Mouse (Mus musculus) lung, embryonic 16.5 days (tissue): ENCODE measurements around the gene Tmem117. TPM values are rescaled to one million over a fixed set of nuclear protein-coding genes. Genes with fewer than 3 reads are reported as not detected.

Experiments used
- ATAC-seq: fragments of 200-750 bp; cut with Nextera tagmentation; 2 replicates; pipeline ENCODE4 v1.8.0; 2017; ENCODE audit warnings: low read depth, mild to moderate bottlenecking, moderate library complexity
- H3K27ac ChIP-seq: fragments of 300-500 bp; sonication (generic); 2 replicates; pipeline ENCODE4 v1.5.1; 2014; ENCODE audit warnings: mild to moderate bottlenecking, control low read depth, low read length
- H3K27me3 ChIP-seq: fragments of 300-500 bp; sonication (generic); 2 replicates; pipeline ENCODE4 v1.6.1; 2014; ENCODE audit warnings: low read depth, low read length, mixed read lengths; ENCODE audit not compliant: control insufficient read depth, insufficient read depth
- H3K36me3 ChIP-seq: fragments of 300-500 bp; sonication (generic); 2 replicates; pipeline ENCODE4 v1.6.1; 2014; ENCODE audit warnings: low read length; ENCODE audit not compliant: control insufficient read depth, insufficient read depth
- H3K4me1 ChIP-seq: fragments of 300-500 bp; sonication (generic); replicated peaks from 2 replicates; pipeline ENCODE4 v1.6.1; 2014; ENCODE audit warnings: low read length, mixed read lengths; ENCODE audit not compliant: control insufficient read depth, insufficient read depth
- H3K4me2 ChIP-seq: fragments of 300-500 bp; sonication (generic); 2 replicates; pipeline ENCODE4 v1.6.1; 2014; ENCODE audit warnings: low read depth, low read length, control low read depth
- H3K4me3 ChIP-seq: fragments of 300-500 bp; sonication (generic); 2 replicates; pipeline ENCODE4 v1.5.1; 2014; ENCODE audit warnings: mild to moderate bottlenecking, low read length, control low read depth
- H3K9ac ChIP-seq: fragments of 300-500 bp; sonication (generic); 2 replicates; pipeline ENCODE4 v1.6.1; 2014; ENCODE audit warnings: low read length, control low read depth
- H3K9me3 ChIP-seq: fragments of 300-500 bp; sonication (generic); 2 replicates; pipeline ENCODE4 v1.6.1; 2016; ENCODE audit warnings: low read length; ENCODE audit not compliant: control insufficient read depth
- WGBS: fragments of 180-500 bp; shearing (Covaris S2); extraction: QIAGEN DNeasy Blood & Tissue Kit; methylation state at CpG from one replicate; pipeline ENCODE4 v1.1.7; 2014; 5-methylcytosine and 5-hydroxymethylcytosine counted together
- polyA plus RNA-seq: library from polyadenylated mRNA; unstranded; fragments of >200 nt; fragmentation: Nextera tagmentation; extraction: Ambion mirVana; gene quantifications from 2 replicates; pipeline ENCODE4 v1.2.1, GENCODE M21; 2015

Gene Tmem117
- polyA plus RNA-seq, 1 experiment from 2014 or later, result 2.7 TPM

GRCm38 (mm10) chr15:94684269-94684668, 55.2 kb downstream of the Tmem117 start:
- no peaks in the 10 kb centered on the region for H3K27me3 ChIP-seq

GRCm38 (mm10) chr15:94687176-94687575, 58.1 kb downstream of the Tmem117 start:
- H3K4me2 ChIP-seq, result no peak overlapping the region
- 94% methylated on average over 7 of the region's 7 CpGs for WGBS
- no peaks in the 10 kb centered on the region for H3K4me1 ChIP-seq
- ATAC-seq, result no peak
- H3K9ac ChIP-seq, result no peak overlapping the region
- no peaks in the 10 kb centered on the region for H3K9me3 ChIP-seq
- H3K27ac ChIP-seq, result no peak overlapping the region
- H3K27me3 ChIP-seq, result no peaks in the 10 kb centered on the region
- no peak overlapping the region for H3K4me3 ChIP-seq
- H3K36me3 ChIP-seq, result no peaks in the 10 kb centered on the region

More at GRCm38 (mm10) chr15:94684269-94684668, 55.2 kb downstream of the Tmem117 start:
- H3K27ac ChIP-seq, result no peak overlapping the region
- no peak overlapping the region for H3K9ac ChIP-seq
- H3K4me3 ChIP-seq, result no peak overlapping the region
- no peak overlapping the region for H3K4me2 ChIP-seq
- no peaks in the 10 kb centered on the region for H3K9me3 ChIP-seq
- WGBS, result 67% methylated on average over 7 of the region's 7 CpGs
- ATAC-seq, result no peak
- no peaks in the 10 kb centered on the region for H3K4me1 ChIP-seq
- no peaks in the 10 kb centered on the region for H3K36me3 ChIP-seq

GRCm38 (mm10) chr15:94687629-94688028, 58.6 kb downstream of the Tmem117 start:
- Histone ChIP-seq H3K4me2 (no peak overlapping the region), H3K4me3 (no peak overlapping the region), H3K36me3 (no peaks in the 10 kb centered on the region), H3K9ac (no peak overlapping the region), H3K9me3 (no peaks in the 10 kb centered on the region), H3K27ac (no peak overlapping the region), H3K27me3 (no peaks in the 10 kb centered on the region), H3K4me1 (no peaks in the 10 kb centered on the region)
- WGBS, result 64% methylated on average over 3 of the region's 3 CpGs
- ATAC-seq, result no peak

GRCm38 (mm10) chr15:94689195-94689883, 60.3 kb downstream of the Tmem117 start:
- H3K27ac ChIP-seq, result peak overlapping the region; percentile 41
- no peaks in the 10 kb centered on the region for H3K36me3 ChIP-seq
- no peak overlapping the region for H3K4me3 ChIP-seq
- 56% methylated on average over 5 of the region's 5 CpGs for WGBS
- H3K4me1 ChIP-seq, result no peaks in the 10 kb centered on the region
- peak; percentile 83 for ATAC-seq
- H3K27me3 ChIP-seq, result no peaks in the 10 kb centered on the region
- H3K4me2 ChIP-seq, result no peak overlapping the region
- H3K9me3 ChIP-seq, result no peaks in the 10 kb centered on the region
- H3K9ac ChIP-seq, result no peak overlapping the region

- Histone ChIP-seq H3K27me3 (no peaks in the 10 kb centered on the region), H3K4me1 (no peaks in the 10 kb centered on the region), H3K4me2 (no peak overlapping the region), H3K4me3 (no peak overlapping the region), H3K9ac (no peak overlapping the region), H3K9me3 (no peaks in the 10 kb centered on the region), H3K36me3 (no peaks in the 10 kb centered on the region), H3K27ac (peak overlapping the region; percentile 41)
- WGBS, result 53% methylated on average over 6 of the region's 6 CpGs
- ATAC-seq, result no peak; the same call in 1 of the 2 replicates
Observed at GRCm38 (mm10) chr15:94689884-94690231, 60.8 kb downstream of the Tmem117 start.

- Histone ChIP-seq H3K4me3 (no peak overlapping the region), H3K36me3 (no peaks in the 10 kb centered on the region), H3K27ac (no peak overlapping the region), H3K9ac (no peak overlapping the region), H3K4me2 (no peak overlapping the region), H3K27me3 (no peaks in the 10 kb centered on the region), H3K9me3 (no peaks in the 10 kb centered on the region), H3K4me1 (no peaks in the 10 kb centered on the region)
- no peak for ATAC-seq
- WGBS, result 23% methylated on average over 5 of the region's 5 CpGs
Observed at GRCm38 (mm10) chr15:94722759-94723158, 93.7 kb downstream of the Tmem117 start.

- no peak for ATAC-seq
- no peaks in the 10 kb centered on the region for H3K4me1 ChIP-seq
- H3K27me3 ChIP-seq, result no peaks in the 10 kb centered on the region
- no peak overlapping the region for H3K9ac ChIP-seq
- 75% methylated on average over 4 of the region's 4 CpGs for WGBS
- H3K4me3 ChIP-seq, result no peak overlapping the region
- H3K4me2 ChIP-seq, result no peak overlapping the region
- no peak overlapping the region for H3K27ac ChIP-seq
- no peaks in the 10 kb centered on the region for H3K36me3 ChIP-seq
- H3K9me3 ChIP-seq, result no peaks in the 10 kb centered on the region
Observed at GRCm38 (mm10) chr15:94732104-94732503, 103.1 kb downstream of the Tmem117 start.

- H3K4me1 ChIP-seq, result no peaks in the 10 kb centered on the region
- H3K36me3 ChIP-seq, result no peaks in the 10 kb centered on the region
- no peak overlapping the region for H3K27ac ChIP-seq
- 14% methylated on average over 4 of the region's 4 CpGs for WGBS
- no peak overlapping the region for H3K4me3 ChIP-seq
- no peaks in the 10 kb centered on the region for H3K9me3 ChIP-seq
- ATAC-seq, result no peak
- H3K9ac ChIP-seq, result no peak overlapping the region
- H3K27me3 ChIP-seq, result no peaks in the 10 kb centered on the region
- no peak overlapping the region for H3K4me2 ChIP-seq
Observed at GRCm38 (mm10) chr15:94769227-94769626, 140.2 kb downstream of the Tmem117 start.

- no peak for ATAC-seq
- WGBS, result 74% methylated on average over 7 of the region's 7 CpGs
- no peak overlapping the region for H3K27ac ChIP-seq
- H3K36me3 ChIP-seq, result no peaks in the 10 kb centered on the region
- H3K27me3 ChIP-seq, result no peaks in the 10 kb centered on the region
- H3K9ac ChIP-seq, result no peak overlapping the region
- H3K4me3 ChIP-seq, result no peak overlapping the region
- no peaks in the 10 kb centered on the region for H3K4me1 ChIP-seq
- H3K9me3 ChIP-seq, result no peaks in the 10 kb centered on the region
- no peak overlapping the region for H3K4me2 ChIP-seq
Observed at GRCm38 (mm10) chr15:94770832-94771578, 142.0 kb downstream of the Tmem117 start.
